Mouse (Mus musculus): ENCODE data around the gene Caprin1. TPM values are rescaled to one million over a fixed set of nuclear protein-coding genes. Genes with fewer than 3 reads are reported as not detected.

Gene Caprin1
- total RNA-seq, 2 experiments from 2014 or later, result 211 to 220 TPM

- intact Hi-C loops (cut with DNase I), result no loop called here
- DNase-seq, result no peak
These were observed 6.5 kb upstream of the Caprin1 start for GRCm38 (mm10) chr2:103803770-103804530.

GRCm38 (mm10) chr2:103802422-103802821 lies 5.0 kb upstream of the Caprin1 start:
- no peak for DNase-seq
- intact Hi-C loops (cut with DNase I), result no loop called here

DNA sequence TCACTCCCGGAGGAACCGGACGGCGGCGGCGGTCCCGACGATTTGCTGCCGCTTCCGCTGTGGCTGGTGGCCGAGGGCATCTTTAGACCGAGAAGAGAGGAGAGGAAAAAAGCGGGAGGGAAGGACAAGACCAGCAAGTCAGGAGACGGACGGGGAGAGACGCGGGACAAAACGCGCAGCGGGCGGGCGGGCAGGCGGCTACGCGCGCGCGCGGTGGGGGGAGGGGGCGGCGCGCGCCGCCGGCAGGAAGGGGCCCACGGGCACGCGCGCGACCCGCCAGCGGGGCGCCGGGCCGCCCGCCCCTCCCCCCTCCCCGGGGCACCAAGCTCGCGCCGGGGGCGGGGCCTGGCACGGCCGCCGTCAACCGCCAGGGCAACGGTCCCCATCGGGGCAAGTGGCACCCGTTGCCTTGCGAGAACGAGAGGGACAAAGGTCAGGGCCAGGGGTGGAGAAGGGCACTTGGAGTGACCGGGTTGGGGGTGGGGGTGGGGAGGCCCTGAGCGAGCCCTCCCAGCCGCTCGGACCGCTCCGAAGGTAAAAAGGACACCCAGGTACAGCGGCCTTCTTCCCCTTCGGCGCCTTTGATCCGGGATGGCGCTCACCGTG lies 485 bp downstream of the Caprin1 start:
- DNase-seq, result peak; percentile 87 to 88
- intact Hi-C loops (cut with DNase I), result loop anchor here (2.0 to 5.0 kb wide), 3 partner anchors 36 to 175 kb away; partner anchors contain the start of gene Nat10

- DNase-seq, result peak; percentile 58 to 61
- intact Hi-C loops (cut with DNase I), result loop anchor here (2.0 to 5.0 kb wide), 3 partner anchors 36 to 176 kb away; partner anchors contain the start of gene Nat10
These were observed 1.1 kb downstream of the Caprin1 start for GRCm38 (mm10) chr2:103796211-103796860.

DNA sequence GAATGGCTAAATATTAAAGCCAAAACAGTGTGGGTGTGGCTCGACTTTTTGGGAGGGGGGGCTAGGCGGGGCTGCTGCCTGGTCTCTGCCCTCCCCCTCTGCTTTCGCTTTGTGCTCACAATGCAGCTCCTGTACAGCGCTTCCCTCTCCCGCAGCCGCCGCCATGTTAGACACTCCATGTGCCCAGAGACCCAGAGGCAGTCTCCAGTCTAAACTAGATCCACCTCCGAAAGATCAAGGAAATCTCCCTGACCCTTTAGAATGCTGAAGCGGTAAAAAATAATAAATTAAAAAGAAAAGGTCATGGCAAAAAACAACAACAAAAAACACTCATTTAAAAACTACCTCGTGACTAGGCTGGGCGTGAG lies 1.6 kb downstream of the Caprin1 start:
- intact Hi-C loops (cut with DNase I), result loop anchor here (2.0 to 5.0 kb wide), 4 partner anchors 19 to 176 kb away; partner anchors contain the start of gene Nat10
- peak; percentile 69 to 71 for DNase-seq

DNA sequence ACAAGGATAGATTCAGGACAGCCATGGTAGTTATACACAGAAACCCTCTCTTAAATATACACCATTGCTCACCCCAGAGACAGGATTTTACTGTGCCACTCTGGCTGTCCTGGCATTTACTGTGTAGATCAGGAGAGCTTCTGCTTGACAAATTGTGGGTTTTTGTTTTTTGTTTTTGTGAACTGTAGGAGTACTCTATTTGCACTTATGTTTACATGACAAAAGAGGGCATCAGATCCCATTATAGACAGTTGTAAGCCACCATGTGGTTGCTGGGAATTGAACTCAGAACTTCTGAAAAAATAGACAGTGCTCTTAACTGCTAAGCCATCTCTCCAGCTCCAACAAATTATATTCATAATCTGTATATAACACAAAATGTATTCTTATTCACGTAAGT lies 5.4 kb downstream of the Caprin1 start:
- intact Hi-C loops (cut with DNase I), result no loop called here
- no peak for DNase-seq

DNA sequence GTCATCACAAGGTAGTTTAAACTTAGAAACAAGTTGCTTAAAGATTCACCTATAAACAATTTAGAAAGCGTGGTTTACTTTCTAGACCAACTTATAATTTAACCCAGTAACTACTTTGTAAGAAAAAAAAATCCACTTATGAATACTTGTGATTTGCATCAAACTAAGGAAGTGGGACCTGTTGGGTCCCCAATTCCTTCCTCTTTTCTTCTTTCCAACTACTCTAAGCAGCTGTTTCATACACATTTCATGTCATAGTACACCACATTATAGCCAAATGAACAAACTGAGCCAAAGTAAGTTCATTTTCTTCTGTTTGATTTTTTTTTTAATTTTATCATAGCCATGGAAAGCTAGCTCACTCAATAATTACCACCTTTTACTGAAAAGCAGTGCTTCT lies 11.7 kb downstream of the Caprin1 start:
- DNase-seq, result no peak
- intact Hi-C loops (cut with DNase I), result no loop called here

DNA sequence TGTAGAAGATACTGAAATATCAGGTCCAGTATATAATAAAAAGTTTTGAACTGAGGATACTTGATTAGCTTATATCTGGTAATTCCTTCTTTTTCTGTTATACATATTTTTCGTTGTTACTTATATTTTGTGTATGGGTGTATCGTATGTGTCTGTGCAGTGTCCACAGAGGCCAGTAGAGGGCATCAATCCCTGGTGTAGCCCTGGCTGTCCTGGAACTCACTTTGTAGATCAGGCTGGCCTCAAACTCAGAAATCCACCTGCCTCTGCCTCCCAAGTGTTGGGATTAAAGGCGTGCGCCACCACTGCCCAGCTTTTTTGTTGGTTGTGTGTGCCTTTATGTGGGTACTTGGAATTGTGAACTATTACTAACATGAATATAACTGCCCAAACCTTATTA lies 12.8 kb downstream of the Caprin1 start:
- peak; percentile 6 to 16 for DNase-seq
- intact Hi-C loops (cut with DNase I), result no loop called here

DNA sequence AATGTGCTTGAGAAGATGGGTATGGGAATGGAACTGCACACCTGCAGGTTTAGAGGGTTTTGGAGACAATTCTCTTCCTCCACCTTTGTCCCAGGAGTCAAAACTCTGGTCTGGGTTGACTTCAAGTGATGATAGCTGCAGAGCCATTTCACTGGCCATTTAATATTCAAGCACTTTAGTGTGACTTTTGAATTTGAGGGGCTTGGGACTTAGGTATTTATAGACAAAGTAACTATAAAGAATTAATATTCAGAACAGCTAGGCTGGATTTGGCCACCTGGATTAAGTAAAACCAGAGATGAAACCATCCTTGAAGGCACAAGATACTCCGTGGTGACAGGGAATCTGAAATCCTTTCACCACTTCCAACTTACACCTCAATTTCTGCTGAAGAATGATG lies 35.0 kb downstream of the Caprin1 start:
- DNase-seq, result no peak
- intact Hi-C loops (cut with DNase I), result no loop called here

DNA sequence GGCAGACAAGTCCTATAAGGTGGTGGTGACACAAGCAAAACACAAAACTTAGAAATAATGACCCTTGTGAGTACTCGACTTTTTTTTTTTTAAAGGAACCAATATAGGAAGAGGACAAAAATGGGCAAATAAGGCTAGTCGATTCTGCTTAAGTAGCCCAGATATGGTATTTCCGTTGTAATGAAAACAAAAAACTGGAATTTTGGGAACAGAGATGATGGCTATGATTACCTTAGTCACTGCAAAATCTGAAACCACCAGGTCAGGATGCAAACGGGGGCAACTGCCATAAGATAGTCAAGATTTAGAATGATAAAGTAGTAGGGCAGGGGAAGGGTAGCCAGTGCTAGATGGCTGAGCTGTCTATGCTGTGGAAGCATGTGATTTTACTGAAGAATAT lies 35.5 kb downstream of the Caprin1 start:
- intact Hi-C loops (cut with DNase I), result loop anchor here (2.0 kb wide), 1 partner anchor 35 kb away; the partner anchor contains the start of gene Caprin1
- no peak for DNase-seq

DNA sequence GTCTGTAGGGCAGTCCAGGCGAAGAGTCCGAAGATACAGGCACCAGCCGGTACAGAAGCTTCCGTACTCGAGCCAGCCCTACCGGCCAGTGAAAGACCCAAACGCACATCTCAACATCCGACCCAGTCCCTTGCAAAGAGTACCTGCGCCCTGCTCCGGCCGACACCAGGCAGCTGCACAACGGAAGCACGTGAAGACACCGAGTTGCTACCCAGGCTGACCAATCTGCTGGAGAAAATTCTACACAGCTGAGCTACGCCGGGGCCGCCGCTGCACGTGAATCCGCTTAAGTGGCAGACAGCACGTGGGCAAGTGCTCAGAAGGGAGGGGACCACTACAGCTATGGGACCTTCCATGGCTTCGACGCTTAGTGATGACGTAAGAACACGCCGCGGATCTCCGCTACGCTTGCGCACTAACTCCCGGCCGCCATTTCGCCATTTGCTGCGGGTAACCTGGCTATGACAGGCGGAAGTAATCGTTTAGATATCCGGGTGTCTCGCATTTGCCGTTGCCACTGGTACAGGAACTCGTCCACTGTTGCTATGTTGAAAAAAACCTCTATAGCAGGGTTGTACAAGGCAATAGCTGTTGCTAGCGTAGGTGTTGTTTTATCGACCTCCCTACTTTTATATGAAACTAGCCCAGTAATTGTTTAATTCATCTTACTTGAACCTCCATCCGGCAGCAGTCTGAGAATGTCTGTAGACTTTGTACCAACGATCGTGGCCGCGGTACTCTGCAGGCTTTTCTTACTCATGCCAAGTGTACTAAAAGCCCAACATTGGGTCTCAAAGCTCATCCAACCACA lies 36.3 kb downstream of the Caprin1 start, which contains the start of gene Nat10:
Gene Nat10 (minus strand): TSS at position 365 of the 811 bp plus-strand sequence.
- DNase-seq, result peak; percentile 96 to 99
- intact Hi-C loops (cut with DNase I), result loop anchor here (2.0 kb wide), 1 partner anchor 36 kb away; the partner anchor contains the start of gene Caprin1

GRCm38 (mm10) chr2:103760421-103760820 lies 37.0 kb downstream of the Caprin1 start:
- intact Hi-C loops (cut with DNase I), result loop anchor here (2.0 kb wide), 1 partner anchor 36 kb away; the partner anchor contains the start of gene Caprin1

DNA sequence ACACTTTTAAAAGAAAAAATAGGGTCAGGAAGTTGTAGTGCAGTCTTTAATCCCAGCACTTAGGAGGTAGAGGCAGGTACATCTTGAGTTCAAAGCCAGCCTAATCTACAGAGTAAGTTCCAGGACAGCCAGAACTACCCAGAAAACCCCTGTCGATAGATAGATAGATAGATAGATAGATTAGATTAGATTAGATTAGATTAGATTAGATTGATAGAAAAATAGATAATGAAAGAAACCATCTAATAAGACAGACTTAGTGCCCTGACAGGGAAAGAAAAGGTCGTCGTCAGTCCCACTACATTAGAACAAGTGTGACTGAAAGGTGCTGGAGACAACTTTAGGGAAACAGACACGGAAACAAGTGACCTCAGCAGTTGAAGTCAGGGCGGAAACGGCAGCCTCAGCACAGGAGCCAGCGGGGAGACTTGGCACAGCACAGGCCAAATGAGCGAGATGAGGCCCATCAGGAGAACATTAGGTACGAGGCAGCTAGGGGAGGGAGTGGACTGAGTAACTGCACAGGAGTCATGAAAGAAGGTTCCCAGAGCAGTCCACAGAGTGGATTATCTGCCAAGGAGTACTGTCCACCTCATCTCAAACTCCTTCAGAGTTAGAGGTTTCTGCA lies 41.9 kb downstream of the Caprin1 start:
- intact Hi-C loops (cut with DNase I), result no loop called here
- DNase-seq, result no peak

More at GRCm38 (mm10) chr2:103760421-103760820, 37.0 kb downstream of the Caprin1 start:
- DNase-seq, result no peak

- DNase-seq, result no peak
- intact Hi-C loops (cut with DNase I), result no loop called here
These were observed 42.8 kb downstream of the Caprin1 start for GRCm38 (mm10) chr2:103754614-103755013.

- intact Hi-C loops (cut with DNase I), result no loop called here
- no peak for DNase-seq
These were observed 45.7 kb downstream of the Caprin1 start for GRCm38 (mm10) chr2:103751771-103752170.

- intact Hi-C loops (cut with DNase I), result loop anchor here (10.0 kb wide), 1 partner anchor 116 kb away; no protein-coding TSS in a partner anchor
- no peak for DNase-seq
These were observed 48.4 kb downstream of the Caprin1 start for GRCm38 (mm10) chr2:103749091-103749490.

DNA sequence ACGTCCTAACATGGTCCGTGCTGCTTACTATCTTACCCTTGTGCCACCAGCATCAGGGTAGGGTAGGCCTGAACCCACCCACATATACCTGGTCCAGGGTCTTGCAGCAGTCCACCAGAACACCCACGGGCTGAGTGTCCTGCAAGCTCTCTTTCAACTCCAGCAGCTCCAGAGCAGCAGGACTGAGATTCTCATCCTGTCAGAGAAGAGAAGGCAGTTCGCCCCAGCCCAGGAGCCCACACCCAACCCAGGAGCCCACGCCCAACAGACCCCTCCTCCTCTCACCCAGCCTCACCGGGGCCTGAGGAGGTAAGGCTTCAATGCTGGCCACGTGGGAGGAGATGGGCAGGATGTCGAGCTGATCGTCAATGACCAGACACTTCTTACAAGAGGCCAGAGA lies 49.6 kb downstream of the Caprin1 start:
- intact Hi-C loops (cut with DNase I), result loop anchor here (10.0 kb wide), 1 partner anchor 117 kb away; no protein-coding TSS in a partner anchor

DNA sequence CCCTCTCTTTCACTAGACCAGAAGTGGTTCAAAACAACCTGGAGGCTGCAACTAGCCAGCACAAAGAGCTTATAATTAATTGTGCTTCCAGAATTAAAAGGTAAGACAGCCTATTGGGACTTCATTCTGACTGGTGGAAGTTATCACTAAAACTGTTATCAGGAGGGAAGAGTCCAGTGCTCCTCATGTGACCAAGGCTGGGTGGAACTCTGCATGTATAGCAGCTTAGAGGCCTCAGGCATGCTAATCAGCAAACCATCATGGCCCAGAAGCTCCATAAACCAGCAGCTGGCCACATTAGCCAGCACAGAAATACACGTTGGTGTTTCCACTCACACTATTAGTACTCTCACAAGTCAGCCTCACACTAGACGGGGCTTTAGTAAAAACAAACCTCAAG lies 50.7 kb downstream of the Caprin1 start:
- intact Hi-C loops (cut with DNase I), result loop anchor here (10.0 kb wide), 1 partner anchor 118 kb away; no protein-coding TSS in a partner anchor
- DNase-seq, result no peak

More for the DNA sequence above, 49.6 kb downstream of the Caprin1 start:
- DNase-seq, result no peak

- no peak for DNase-seq
- intact Hi-C loops (cut with DNase I), result loop anchor here (10.0 kb wide), 1 partner anchor 119 kb away; no protein-coding TSS in a partner anchor
These were observed 51.4 kb downstream of the Caprin1 start for GRCm38 (mm10) chr2:103746096-103746495.
